Mouse (Mus musculus): ENCODE data around the gene Mcee. TPM values are rescaled to one million over a fixed set of nuclear protein-coding genes. Genes with fewer than 3 reads are reported as not detected.

Gene Mcee
- polyA plus RNA-seq (2012; rRNA removed; ENCODE audit: low replicate concordance): 5.5 and 8.8 TPM in 2 replicates

DNA sequence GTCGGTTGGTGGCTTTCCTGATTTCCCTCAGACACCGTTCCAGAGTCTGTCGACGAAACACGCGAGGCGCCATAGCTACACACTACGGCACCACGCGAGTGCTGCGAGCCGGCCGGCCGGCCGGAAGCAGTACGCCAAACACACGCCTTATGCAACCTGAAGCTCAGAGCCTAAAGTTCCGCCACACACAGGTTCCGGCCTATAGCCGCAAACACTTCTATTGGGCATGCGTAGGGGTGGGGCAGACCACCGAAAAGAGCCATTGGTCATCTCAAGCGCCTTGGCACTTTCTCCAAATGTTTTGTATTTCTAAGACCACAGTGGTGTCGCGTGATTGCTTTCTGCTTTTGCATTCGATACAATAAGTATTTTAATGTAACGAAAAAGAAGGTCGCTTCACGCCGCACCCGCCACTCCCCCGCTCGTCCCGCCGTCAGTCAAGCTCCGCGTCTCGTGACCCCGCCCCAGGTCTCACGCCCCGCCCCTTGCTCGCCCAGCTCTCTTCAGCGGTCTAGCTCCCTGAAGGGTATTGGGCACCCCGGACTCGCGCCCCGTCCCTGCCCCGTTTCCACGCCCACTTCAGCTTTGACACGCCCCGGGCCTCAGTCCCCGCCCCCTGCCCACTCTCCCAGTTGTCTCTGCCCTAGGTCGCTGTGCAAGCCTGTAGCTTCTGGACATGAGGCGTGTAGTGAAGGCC is at the start of gene Mcee, which contains the start of gene Mphosph10:
TSS of gene Mcee (plus strand) at position 486 of the 697 bp plus-strand sequence.
TSS of gene Mphosph10 (minus strand) at position 147 of the 697 bp plus-strand sequence.

DNA sequence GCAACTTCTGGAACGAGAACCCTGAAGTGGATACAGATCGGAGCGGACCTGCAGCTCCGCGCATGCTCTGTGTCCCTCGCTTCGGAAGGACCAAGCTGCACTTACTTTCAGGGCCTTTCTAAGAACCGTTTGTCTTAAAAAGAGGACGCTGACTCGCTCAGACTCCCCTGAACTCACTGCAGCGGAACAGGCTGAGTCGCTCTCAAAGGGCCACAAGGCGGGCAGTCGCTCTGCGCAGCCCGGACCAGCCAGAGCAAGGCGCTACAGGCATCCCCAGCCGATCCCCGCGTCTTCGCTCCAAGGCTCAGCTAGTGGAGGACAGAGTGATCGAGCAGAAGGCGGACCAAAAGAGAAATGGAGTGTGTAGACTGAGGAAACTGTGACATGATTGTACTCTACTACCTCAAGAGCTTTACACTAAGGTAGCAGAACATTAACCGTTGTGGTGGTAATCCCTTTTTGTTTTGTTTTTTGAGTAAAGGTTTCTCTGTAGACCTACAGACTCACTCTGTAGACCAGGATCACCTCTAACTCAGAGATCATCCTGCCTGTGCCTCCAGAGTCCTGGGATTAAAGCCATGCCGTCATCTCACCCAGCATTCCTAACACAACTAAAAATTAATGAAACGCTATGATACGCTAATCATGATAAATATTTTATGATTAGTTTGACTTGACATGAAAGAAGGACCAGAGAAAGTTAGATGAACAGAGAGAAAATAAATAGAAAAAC is 18.4 kb upstream of the Mcee start, which contains the start of gene Fan1:
TSS of gene Fan1 (minus strand) at position 266 of the 733 bp plus-strand sequence.

Other genes starting within 250 kb of the Mcee start
- gene Trpm1, start 238.8 kb upstream of the Mcee start, polyA plus RNA-seq (2012; rRNA removed; ENCODE audit: low replicate concordance): not detected in 2 replicates
- 0.85 and 1.6 TPM in 2 replicates for gene Mtmr10, start 105.0 kb upstream of the Mcee start, polyA plus RNA-seq (2012; rRNA removed; ENCODE audit: low replicate concordance)
- 0.70 and 1.3 TPM in 2 replicates for gene Fan1, start 18.5 kb upstream of the Mcee start, polyA plus RNA-seq (2012; rRNA removed; ENCODE audit: low replicate concordance)
- not detected in 2 replicates for gene Mphosph10, start 339 bp upstream of the Mcee start, polyA plus RNA-seq (2012; rRNA removed; ENCODE audit: low replicate concordance)
- gene Apba2, start 109.1 kb downstream of the Mcee start, polyA plus RNA-seq (2012; rRNA removed; ENCODE audit: low replicate concordance): 1.9 and 2.3 TPM in 2 replicates